Mouse (Mus musculus): Measurements from ENCODE around the gene Mrap. TPM values are rescaled to one million over a fixed set of nuclear protein-coding genes. Genes with fewer than 3 reads are reported as not detected.

Gene Mrap
- polyA plus RNA-seq, 1 experiment from 2014 or later, result 79.0 TPM

DNA sequence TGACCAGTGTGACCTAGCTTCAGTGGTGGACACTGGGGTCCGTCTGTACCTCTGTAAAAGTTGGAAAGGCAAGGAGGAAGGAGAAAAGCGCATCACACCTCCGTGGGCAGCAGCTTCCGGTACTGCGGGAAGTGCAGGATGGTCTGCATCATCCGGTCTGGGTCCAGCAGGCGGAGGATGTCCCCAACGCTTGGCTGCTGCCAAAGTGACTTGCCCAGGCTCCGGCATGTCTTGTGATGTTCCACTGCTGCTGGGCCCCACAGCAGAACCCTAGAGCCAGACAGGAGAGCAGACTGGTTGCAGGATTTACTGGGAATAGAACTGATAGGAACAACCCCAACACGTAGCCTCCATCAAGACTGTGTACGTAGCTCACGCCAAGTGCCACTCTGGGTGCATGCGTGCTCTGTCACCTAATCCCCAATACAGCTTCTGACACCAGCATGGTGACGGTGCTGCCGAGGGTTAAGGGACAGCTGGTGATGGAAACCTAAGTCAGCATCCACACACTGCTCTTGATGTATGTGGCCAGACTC lies 29.0 kb downstream of the Mrap start:
- ATAC-seq (replicated peaks; ENCODE audit: low FRiP score) (no peak), DNase-seq (ENCODE audit: low spot score) (no peak)
- Histone ChIP-seq H3K9ac (ENCODE audit: low read depth, low read length) (no peak overlapping the region), H3K27ac (ENCODE audit: low read depth, low read length) (no peak overlapping the region), H3K4me1 (replicated peaks; ENCODE audit: control insufficient read depth, insufficient read depth, low read length) (0 out of 2 replicates have a peak, but pooled peaks cover under 1% of the 10 kb centered on the region), H3K4me3 (ENCODE audit: low read depth, low read length) (no peak overlapping the region), H3K9me3 (ENCODE audit: control insufficient read depth, low read length) (no peaks in the 10 kb centered on the region), H3K27me3 (replicated peaks; ENCODE audit: control insufficient read depth, insufficient read depth, low read length) (no peaks in the 10 kb centered on the region), H3K4me2 (no peak overlapping the region), H3K36me3 (ENCODE audit: control insufficient read depth, insufficient read depth, low read length) (peaks cover 37% of the 10 kb centered on the region)
- WGBS, result 93% methylated on average over 15 of the region's 15 CpGs

DNA sequence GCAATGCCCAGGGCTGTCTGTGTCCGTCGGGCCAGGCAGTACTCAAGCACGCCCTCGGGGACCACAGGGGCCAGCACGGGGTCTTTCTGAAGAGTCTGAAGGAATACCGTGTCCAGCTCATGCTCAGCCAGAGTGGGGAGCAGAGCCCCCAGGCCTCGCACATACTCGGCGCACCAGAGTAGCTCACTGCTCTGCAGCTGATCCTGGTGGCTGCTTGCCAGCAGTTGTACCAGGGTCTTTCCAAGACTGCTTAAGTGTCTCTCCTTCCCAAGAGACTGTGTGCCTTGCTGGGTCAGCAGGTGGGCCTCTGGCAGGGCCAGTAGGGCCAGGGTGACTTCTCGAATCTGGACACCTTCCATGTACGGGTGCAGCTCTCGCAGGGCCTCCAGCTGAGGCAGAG lies 36.2 kb downstream of the Mrap start:
- 92% methylated on average over 12 of the region's 12 CpGs for WGBS
- Histone ChIP-seq H3K9me3 (ENCODE audit: control insufficient read depth, low read length) (no peaks in the 10 kb centered on the region), H3K9ac (ENCODE audit: low read depth, low read length) (no peak overlapping the region), H3K36me3 (ENCODE audit: control insufficient read depth, insufficient read depth, low read length) (peaks cover 37% of the 10 kb centered on the region), H3K4me1 (replicated peaks; ENCODE audit: control insufficient read depth, insufficient read depth, low read length) (no peaks in the 10 kb centered on the region), H3K27ac (ENCODE audit: low read depth, low read length) (no peak overlapping the region), H3K27me3 (replicated peaks; ENCODE audit: control insufficient read depth, insufficient read depth, low read length) (0 out of 2 replicates have a peak, but pooled peaks cover 2% of the 10 kb centered on the region), H3K4me2 (no peak overlapping the region), H3K4me3 (ENCODE audit: low read depth, low read length) (no peak overlapping the region)
- DNase-seq (ENCODE audit: low spot score) (no peak), ATAC-seq (replicated peaks; ENCODE audit: low FRiP score) (no peak)

DNA sequence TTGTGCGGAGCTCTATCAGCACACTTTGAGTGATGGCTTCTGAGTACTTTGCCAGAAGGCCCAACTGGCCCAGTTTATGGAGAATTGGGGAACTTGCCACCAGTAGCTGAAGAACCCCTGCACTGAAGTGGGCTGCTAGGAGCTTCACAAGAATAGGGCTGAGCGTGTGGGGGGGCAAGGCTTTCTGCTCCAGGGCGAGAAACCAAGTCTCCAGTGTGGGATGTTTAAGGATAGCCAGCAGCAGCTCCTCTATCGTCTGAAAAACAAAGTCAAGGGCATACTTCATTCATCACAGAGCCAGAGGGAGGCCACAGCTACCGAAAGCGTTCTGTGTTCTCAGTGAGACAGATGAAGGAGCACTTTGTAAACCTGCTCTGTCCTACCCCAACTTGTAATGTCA lies 36.6 kb downstream of the Mrap start:
- DNase-seq (ENCODE audit: low spot score), result no peak
- Histone ChIP-seq H3K36me3 (ENCODE audit: control insufficient read depth, insufficient read depth, low read length) (peaks cover 33% of the 10 kb centered on the region), H3K27ac (ENCODE audit: low read depth, low read length) (no peak overlapping the region), H3K4me2 (no peak overlapping the region), H3K4me3 (ENCODE audit: low read depth, low read length) (no peak overlapping the region), H3K4me1 (replicated peaks; ENCODE audit: control insufficient read depth, insufficient read depth, low read length) (no peaks in the 10 kb centered on the region), H3K27me3 (replicated peaks; ENCODE audit: control insufficient read depth, insufficient read depth, low read length) (0 out of 2 replicates have a peak, but pooled peaks cover 2% of the 10 kb centered on the region), H3K9ac (ENCODE audit: low read depth, low read length) (no peak overlapping the region), H3K9me3 (ENCODE audit: control insufficient read depth, low read length) (no peaks in the 10 kb centered on the region)
- 92% methylated on average over 6 of the region's 6 CpGs for WGBS
- no peak for ATAC-seq (replicated peaks; ENCODE audit: low FRiP score)

DNA sequence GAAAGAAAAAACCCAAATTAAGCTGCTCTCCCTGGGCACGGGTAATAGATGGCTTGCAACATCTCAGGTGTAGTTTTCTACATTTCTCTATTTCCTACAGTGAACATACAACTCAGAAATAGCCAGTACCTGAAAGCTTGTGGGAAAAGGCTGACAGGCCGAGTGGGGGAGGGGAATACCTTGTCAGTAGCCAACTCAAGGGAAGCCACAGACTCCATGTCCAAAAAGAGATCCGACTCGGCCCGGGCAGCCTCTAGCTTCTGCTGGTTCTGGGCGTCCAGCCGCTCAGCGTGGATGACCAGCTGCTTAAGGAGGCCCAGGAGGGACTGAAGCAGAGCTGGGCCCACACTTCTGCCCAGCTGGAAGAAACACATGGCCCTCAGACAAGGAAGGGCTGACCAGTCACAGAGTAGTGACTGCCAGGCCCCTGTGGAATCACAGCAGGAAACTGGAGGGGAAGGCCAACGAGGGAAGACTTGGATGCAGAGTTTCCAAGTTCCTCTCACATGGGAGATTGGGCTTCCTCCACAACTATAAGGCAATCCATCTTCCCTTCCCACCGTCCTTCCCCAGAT lies 38.0 kb downstream of the Mrap start:
- Histone ChIP-seq H3K4me2 (no peak overlapping the region), H3K36me3 (ENCODE audit: control insufficient read depth, insufficient read depth, low read length) (peaks cover 38% of the 10 kb centered on the region), H3K4me3 (ENCODE audit: low read depth, low read length) (no peak overlapping the region), H3K9ac (ENCODE audit: low read depth, low read length) (no peak overlapping the region), H3K27ac (ENCODE audit: low read depth, low read length) (no peak overlapping the region), H3K9me3 (ENCODE audit: control insufficient read depth, low read length) (no peaks in the 10 kb centered on the region), H3K27me3 (replicated peaks; ENCODE audit: control insufficient read depth, insufficient read depth, low read length) (0 out of 2 replicates have a peak, but pooled peaks cover 2% of the 10 kb centered on the region), H3K4me1 (replicated peaks; ENCODE audit: control insufficient read depth, insufficient read depth, low read length) (no peaks in the 10 kb centered on the region)
- ATAC-seq (replicated peaks; ENCODE audit: low FRiP score), result no peak
- no peak for DNase-seq (ENCODE audit: low spot score)
- WGBS, result 85% methylated on average over 10 of the region's 10 CpGs

DNA sequence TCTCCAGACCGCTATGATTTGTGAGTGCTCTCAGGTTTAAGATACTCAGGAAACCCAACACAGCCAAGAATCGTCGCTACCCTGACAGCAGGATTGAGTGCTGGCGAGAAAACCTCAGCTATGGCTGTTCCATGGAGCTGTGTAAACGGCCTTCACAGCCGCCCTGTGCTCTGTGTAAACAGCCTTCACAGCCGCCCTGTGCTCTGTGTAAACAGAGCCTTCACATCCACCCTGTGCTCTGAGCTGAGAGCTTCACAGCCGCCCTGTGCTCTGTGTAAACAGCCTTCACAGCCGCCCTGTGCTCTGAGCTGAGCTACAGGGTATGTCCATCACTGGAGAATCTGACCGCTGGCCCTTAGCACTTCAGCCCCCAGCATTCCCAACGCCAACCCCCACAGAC lies 41.8 kb downstream of the Mrap start:
- Histone ChIP-seq H3K36me3 (ENCODE audit: control insufficient read depth, insufficient read depth, low read length) (peaks cover 31% of the 10 kb centered on the region), H3K4me2 (no peak overlapping the region), H3K27me3 (replicated peaks; ENCODE audit: control insufficient read depth, insufficient read depth, low read length) (0 out of 2 replicates have a peak, but pooled peaks cover 2% of the 10 kb centered on the region), H3K27ac (ENCODE audit: low read depth, low read length) (no peak overlapping the region), H3K9ac (ENCODE audit: low read depth, low read length) (no peak overlapping the region), H3K9me3 (ENCODE audit: control insufficient read depth, low read length) (no peaks in the 10 kb centered on the region), H3K4me3 (ENCODE audit: low read depth, low read length) (no peak overlapping the region), H3K4me1 (replicated peaks; ENCODE audit: control insufficient read depth, insufficient read depth, low read length) (no peaks in the 10 kb centered on the region)
- peak; percentile 38 for DNase-seq (ENCODE audit: low spot score)
- 64% methylated on average over 11 of the region's 11 CpGs for WGBS
- ATAC-seq (replicated peaks; ENCODE audit: low FRiP score), result peak; percentile 82

DNA sequence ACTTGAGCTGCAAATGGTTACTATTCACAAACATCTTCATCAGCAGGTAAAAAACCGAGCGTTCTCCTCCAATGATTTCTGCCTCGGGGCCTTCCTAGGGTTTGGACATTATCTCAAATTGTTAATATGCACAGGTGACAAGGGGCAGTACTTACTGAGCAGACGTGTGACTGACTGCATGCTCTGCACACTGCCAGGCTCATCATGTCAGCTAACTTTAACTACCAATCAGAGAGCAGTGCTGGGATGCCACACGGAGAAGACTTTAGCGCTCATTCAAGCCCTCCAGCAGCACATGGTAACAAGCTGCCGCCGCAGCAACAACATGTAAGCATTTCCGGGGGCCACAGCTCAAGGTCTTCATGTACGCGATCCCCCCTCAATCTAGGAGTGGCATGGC lies 45.3 kb downstream of the Mrap start:
- 93% methylated on average over 11 of the region's 11 CpGs for WGBS
- no peak overlapping the region for H3K4me3 ChIP-seq (ENCODE audit: low read depth, low read length)
- peaks cover 33% of the 10 kb centered on the region for H3K36me3 ChIP-seq (ENCODE audit: control insufficient read depth, insufficient read depth, low read length)
- H3K27ac ChIP-seq (ENCODE audit: low read depth, low read length), result no peak overlapping the region
- no peaks in the 10 kb centered on the region for H3K27me3 ChIP-seq (replicated peaks; ENCODE audit: control insufficient read depth, insufficient read depth, low read length)
- no peak overlapping the region for H3K4me2 ChIP-seq
- DNase-seq (ENCODE audit: low spot score), result no peak
- no peaks in the 10 kb centered on the region for H3K9me3 ChIP-seq (ENCODE audit: control insufficient read depth, low read length)
- no peaks in the 10 kb centered on the region for H3K4me1 ChIP-seq (replicated peaks; ENCODE audit: control insufficient read depth, insufficient read depth, low read length)
- H3K9ac ChIP-seq (ENCODE audit: low read depth, low read length), result no peak overlapping the region
- ATAC-seq (replicated peaks; ENCODE audit: low FRiP score), result no peak

DNA sequence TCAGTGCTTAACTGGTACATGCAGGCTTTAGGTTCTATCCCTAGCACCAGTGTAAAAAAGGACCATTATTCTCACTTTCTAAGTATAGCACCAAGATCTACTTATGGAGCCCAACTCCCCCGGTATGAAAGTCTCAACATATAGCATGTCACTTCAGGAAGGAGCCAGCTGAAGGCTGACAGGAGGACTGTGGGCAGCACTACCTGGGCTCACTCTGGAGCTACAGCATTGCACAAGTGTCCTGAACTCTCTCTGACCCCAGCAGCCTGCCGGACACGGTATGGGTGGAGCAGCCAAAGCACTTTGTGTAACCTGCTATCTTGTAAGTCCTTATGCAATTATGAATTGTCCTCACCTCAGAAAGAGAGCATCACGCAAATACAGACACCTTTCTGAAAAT lies 47.2 kb downstream of the Mrap start:
- H3K9ac ChIP-seq (ENCODE audit: low read depth, low read length), result no peak overlapping the region
- peaks cover 40% of the 10 kb centered on the region for H3K36me3 ChIP-seq (ENCODE audit: control insufficient read depth, insufficient read depth, low read length)
- ATAC-seq (replicated peaks; ENCODE audit: low FRiP score) (no peak), DNase-seq (ENCODE audit: low spot score) (no peak)
- no peak overlapping the region for H3K4me3 ChIP-seq (ENCODE audit: low read depth, low read length)
- WGBS, result 74% methylated on average over 4 of the region's 4 CpGs
- no peaks in the 10 kb centered on the region for H3K27me3 ChIP-seq (replicated peaks; ENCODE audit: control insufficient read depth, insufficient read depth, low read length)
- H3K27ac ChIP-seq (ENCODE audit: low read depth, low read length), result no peak overlapping the region
- no peaks in the 10 kb centered on the region for H3K9me3 ChIP-seq (ENCODE audit: control insufficient read depth, low read length)
- H3K4me2 ChIP-seq, result no peak overlapping the region
- H3K4me1 ChIP-seq (replicated peaks; ENCODE audit: control insufficient read depth, insufficient read depth, low read length), result no peaks in the 10 kb centered on the region

DNA sequence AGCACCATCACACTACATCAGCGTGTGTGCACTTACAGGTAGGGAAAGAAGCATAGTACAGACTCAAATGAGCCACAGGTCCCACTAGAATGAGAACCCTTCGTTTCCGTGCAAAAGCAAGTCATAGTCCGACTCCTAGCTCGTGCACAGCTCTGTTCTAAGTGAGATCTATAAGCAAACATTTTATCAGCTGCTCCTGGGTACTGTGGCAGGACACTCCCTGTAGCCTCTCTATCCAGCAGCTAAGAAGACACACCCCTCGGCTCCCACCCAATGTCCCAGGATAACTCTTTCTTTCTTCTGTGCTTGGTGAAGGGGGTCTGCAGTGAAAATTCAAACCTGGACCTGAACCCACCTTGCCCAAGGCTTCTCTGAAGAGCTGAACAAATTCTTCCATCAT lies 50.6 kb downstream of the Mrap start:
- Histone ChIP-seq H3K9me3 (ENCODE audit: control insufficient read depth, low read length) (no peaks in the 10 kb centered on the region), H3K4me3 (ENCODE audit: low read depth, low read length) (no peak overlapping the region), H3K4me2 (no peak overlapping the region), H3K4me1 (replicated peaks; ENCODE audit: control insufficient read depth, insufficient read depth, low read length) (no peaks in the 10 kb centered on the region), H3K36me3 (ENCODE audit: control insufficient read depth, insufficient read depth, low read length) (peaks cover 46% of the 10 kb centered on the region), H3K9ac (ENCODE audit: low read depth, low read length) (no peak overlapping the region), H3K27me3 (replicated peaks; ENCODE audit: control insufficient read depth, insufficient read depth, low read length) (no peaks in the 10 kb centered on the region), H3K27ac (ENCODE audit: low read depth, low read length) (no peak overlapping the region)
- 86% methylated on average over 6 of the region's 6 CpGs for WGBS
- ATAC-seq (replicated peaks; ENCODE audit: low FRiP score) (0 out of 2 replicates have a peak, but pooled peaks have one; percentile 53), DNase-seq (ENCODE audit: low spot score) (no peak)

DNA sequence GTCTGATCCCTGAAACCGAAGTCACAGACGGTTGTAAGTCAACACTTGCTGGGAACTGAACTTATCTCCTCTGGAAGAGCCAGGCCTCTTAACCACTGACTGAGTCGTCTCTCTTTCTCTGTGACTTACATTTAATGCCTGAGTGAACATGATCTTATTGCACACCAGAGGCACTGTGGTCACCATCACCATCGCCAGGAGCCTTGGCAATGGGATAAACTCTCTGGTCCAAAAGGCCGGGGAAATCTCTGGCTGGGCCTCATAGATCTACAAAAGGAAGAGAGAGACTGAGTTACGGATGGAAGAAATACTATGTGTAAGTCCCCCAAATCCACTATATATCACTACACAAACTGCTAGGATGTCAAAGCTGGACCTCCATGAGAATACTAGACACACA lies 52.9 kb downstream of the Mrap start:
- Histone ChIP-seq H3K4me2 (no peak overlapping the region), H3K9ac (ENCODE audit: low read depth, low read length) (no peak overlapping the region), H3K36me3 (ENCODE audit: control insufficient read depth, insufficient read depth, low read length) (peaks cover 44% of the 10 kb centered on the region), H3K9me3 (ENCODE audit: control insufficient read depth, low read length) (no peaks in the 10 kb centered on the region), H3K4me3 (ENCODE audit: low read depth, low read length) (no peak overlapping the region), H3K27ac (ENCODE audit: low read depth, low read length) (no peak overlapping the region), H3K27me3 (replicated peaks; ENCODE audit: control insufficient read depth, insufficient read depth, low read length) (no peaks in the 10 kb centered on the region), H3K4me1 (replicated peaks; ENCODE audit: control insufficient read depth, insufficient read depth, low read length) (no peaks in the 10 kb centered on the region)
- DNase-seq (ENCODE audit: low spot score) (no peak), ATAC-seq (replicated peaks; ENCODE audit: low FRiP score) (no peak)
- WGBS, result 94% methylated on average over 6 of the region's 6 CpGs
